Mouse (Mus musculus): Measurements from ENCODE around the gene Rprd1b. TPM values are rescaled to one million over a fixed set of nuclear protein-coding genes. Genes with fewer than 3 reads are reported as not detected.

The Rprd1b gene
- polyA plus RNA-seq, 1 experiment from 2014 or later, result 40.7 TPM

DNA sequence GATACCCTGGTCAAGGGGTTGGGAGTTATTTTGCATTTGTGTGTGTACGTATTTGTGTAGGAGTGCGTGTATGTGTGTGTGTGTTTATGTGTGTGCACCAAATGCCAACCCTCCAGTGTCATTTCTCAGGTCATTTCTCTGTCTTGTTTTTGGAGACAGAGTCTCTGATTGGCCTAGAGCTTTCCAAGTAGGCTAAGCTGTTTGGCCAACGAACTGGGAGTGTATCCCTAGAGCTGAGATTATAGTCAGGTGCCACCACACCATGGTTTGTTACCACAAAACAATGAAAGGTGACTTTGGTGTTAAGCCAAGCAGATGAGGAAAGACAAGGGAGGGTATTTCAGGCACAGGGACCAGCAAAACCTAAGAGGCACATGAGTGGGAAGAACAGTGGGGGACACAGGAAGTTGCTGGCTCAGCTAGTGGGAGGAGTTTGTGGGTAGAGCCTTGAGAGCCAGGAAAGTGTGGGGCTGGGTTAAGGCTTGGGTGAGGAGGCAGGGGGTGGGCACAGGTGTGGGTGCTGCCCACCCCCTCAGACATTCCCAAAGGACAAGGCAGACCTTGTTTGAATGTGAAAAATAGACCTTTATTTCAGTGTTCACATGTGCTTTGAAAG is 87.6 kb downstream of the Rprd1b start:
- H3K27me3 ChIP-seq (replicated peaks), result no peaks in the 10 kb centered on the region
- H3K27ac ChIP-seq, result 0 out of 2 replicates have a peak overlapping the region, but pooled peaks have one; percentile 9
- whole genome bisulfite sequencing, result 90% methylated on average over 3 of the region's 3 CpGs
- H3K36me3 ChIP-seq, result peaks cover 16% of the 10 kb centered on the region
- H3K4me3 ChIP-seq (replicated peaks), result no peak overlapping the region
- no peaks in the 10 kb centered on the region for H3K9me3 ChIP-seq
- H3K4me2 ChIP-seq (replicated peaks), result no peak overlapping the region
- H3K9ac ChIP-seq, result no peak overlapping the region
- peaks cover 29% of the 10 kb centered on the region for H3K4me1 ChIP-seq (replicated peaks)
- no peak for ATAC-seq

GRCm38 (mm10) chr2:158116653-158117052 is 88.4 kb downstream of the Rprd1b start:
- Histone ChIP-seq H3K9ac (no peak overlapping the region), H3K4me3 (replicated peaks) (no peak overlapping the region), H3K36me3 (peaks cover 16% of the 10 kb centered on the region), H3K9me3 (no peaks in the 10 kb centered on the region), H3K27ac (0 out of 2 replicates have a peak overlapping the region, but pooled peaks have one; percentile 9), H3K27me3 (replicated peaks) (no peaks in the 10 kb centered on the region), H3K4me1 (replicated peaks) (peaks cover 32% of the 10 kb centered on the region), H3K4me2 (replicated peaks) (no peak overlapping the region)
- no peak for ATAC-seq
- 34% methylated on average over 6 of the region's 6 CpGs for WGBS

DNA sequence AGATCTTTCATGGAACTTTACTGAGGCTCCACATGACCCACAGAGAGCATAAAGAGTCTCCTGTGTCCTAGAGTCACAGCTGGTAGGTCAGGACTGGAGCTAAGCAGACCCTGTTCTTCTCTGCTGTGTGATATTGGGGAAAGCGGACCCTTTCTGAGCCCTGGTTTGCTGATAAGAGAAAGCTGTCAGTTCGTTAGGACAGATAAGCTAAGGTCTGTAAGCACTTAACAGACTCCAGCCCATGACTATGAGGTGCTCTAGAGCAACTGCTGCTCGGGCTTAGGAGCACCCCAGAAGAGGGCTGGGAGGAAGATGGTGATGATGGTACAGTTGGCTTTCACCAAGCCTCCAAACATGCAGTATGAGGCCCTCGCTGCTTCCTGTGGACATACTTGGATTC is 90.8 kb downstream of the Rprd1b start:
- Histone ChIP-seq H3K27me3 (replicated peaks) (no peaks in the 10 kb centered on the region), H3K4me1 (replicated peaks) (peaks cover 36% of the 10 kb centered on the region), H3K4me3 (replicated peaks) (no peak overlapping the region), H3K27ac (no peak overlapping the region), H3K36me3 (peaks cover 22% of the 10 kb centered on the region), H3K9ac (no peak overlapping the region), H3K9me3 (no peaks in the 10 kb centered on the region), H3K4me2 (replicated peaks) (no peak overlapping the region)
- WGBS, result 77% methylated on average over 4 of the region's 4 CpGs
- ATAC-seq, result no peak

- Histone ChIP-seq H3K9me3 (no peaks in the 10 kb centered on the region), H3K4me2 (replicated peaks) (no peak overlapping the region), H3K27ac (no peak overlapping the region), H3K4me3 (replicated peaks) (no peak overlapping the region), H3K27me3 (replicated peaks) (no peaks in the 10 kb centered on the region), H3K36me3 (peaks cover 24% of the 10 kb centered on the region), H3K9ac (no peak overlapping the region), H3K4me1 (replicated peaks) (peaks cover 27% of the 10 kb centered on the region)
- WGBS, result 86% methylated on average over 8 of the region's 8 CpGs
- no peak for ATAC-seq
These were observed 91.9 kb downstream of the Rprd1b start for GRCm38 (mm10) chr2:158120211-158120610.

DNA sequence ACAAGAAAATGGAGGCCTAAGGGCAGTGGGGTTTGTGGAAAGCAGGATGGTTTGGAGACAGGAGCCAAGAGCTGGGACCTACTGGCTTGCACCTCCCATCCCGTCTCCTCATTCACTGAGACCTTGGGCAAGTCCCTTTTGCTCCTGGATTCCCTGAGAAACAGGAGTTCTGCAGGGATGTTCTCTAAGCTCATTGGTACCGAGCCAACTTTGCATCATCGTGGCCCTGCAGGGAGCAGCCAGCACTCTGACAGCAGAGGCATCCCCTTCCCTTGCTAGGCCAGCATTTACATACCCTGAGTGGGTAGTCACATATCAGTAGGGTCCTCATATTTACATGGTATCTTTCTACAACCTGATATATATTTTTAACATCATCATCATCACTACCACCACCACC is 92.6 kb downstream of the Rprd1b start:
- Histone ChIP-seq H3K27ac (no peak overlapping the region), H3K36me3 (peaks cover 25% of the 10 kb centered on the region), H3K9me3 (no peaks in the 10 kb centered on the region), H3K4me1 (replicated peaks) (peaks cover 24% of the 10 kb centered on the region), H3K27me3 (replicated peaks) (no peaks in the 10 kb centered on the region), H3K9ac (no peak overlapping the region), H3K4me2 (replicated peaks) (no peak overlapping the region), H3K4me3 (replicated peaks) (no peak overlapping the region)
- ATAC-seq, result no peak
- 84% methylated on average over 3 of the region's 3 CpGs for WGBS

DNA sequence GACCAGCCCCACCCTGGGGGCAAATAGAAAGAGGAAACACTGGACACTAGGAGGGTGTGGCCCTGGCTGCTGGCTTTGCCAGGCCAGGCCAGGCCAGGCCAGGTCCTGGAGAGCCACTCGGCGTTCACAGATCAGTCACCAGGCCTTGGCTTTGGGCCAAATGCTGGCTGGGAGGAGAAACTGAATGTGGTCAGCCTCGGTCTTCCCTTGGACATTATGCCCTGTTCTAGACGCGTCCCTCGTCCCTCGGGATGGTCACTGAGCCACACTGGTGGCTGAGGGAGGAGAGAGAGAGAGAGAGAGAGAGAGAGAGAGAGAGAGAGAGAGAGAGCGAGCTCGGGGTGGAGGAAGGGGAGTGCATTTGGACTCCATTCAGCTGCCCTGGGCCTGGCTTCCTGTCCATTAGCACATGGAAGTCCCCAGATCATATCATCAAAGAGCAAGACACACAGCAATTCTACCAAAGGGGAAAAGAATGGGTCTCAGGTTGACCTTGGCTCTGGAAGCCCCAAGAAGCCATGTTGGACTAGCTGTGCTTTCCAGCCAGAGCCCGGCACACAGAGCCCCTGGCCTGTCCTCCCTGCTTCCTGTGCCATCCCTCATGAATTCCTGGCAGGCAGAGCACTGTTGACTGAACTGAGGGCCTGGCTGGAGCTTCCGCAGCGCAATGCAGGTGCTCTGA is 93.5 kb downstream of the Rprd1b start:
- Histone ChIP-seq H3K9me3 (no peaks in the 10 kb centered on the region), H3K27ac (no peak overlapping the region), H3K27me3 (replicated peaks) (no peaks in the 10 kb centered on the region), H3K36me3 (peaks cover 22% of the 10 kb centered on the region), H3K9ac (no peak overlapping the region; the same call in 1 of the 2 replicates), H3K4me2 (replicated peaks) (no peak overlapping the region), H3K4me1 (replicated peaks) (peaks cover 17% of the 10 kb centered on the region), H3K4me3 (replicated peaks) (no peak overlapping the region)
- peak; percentile 22; the same call in 1 of the 2 replicates for ATAC-seq
- WGBS, result 49% methylated on average over 12 of the region's 12 CpGs

GRCm38 (mm10) chr2:158122814-158123213 is 94.5 kb downstream of the Rprd1b start:
- no peak; the same call in 1 of the 2 replicates for ATAC-seq
- no peaks in the 10 kb centered on the region for H3K27me3 ChIP-seq (replicated peaks)
- H3K4me2 ChIP-seq (replicated peaks), result no peak overlapping the region
- H3K27ac ChIP-seq, result no peak overlapping the region
- 61% methylated on average over 6 of the region's 6 CpGs for WGBS
- H3K9me3 ChIP-seq, result no peaks in the 10 kb centered on the region
- peaks cover 17% of the 10 kb centered on the region for H3K4me1 ChIP-seq (replicated peaks)
- peaks cover 22% of the 10 kb centered on the region for H3K36me3 ChIP-seq
- no peak overlapping the region for H3K4me3 ChIP-seq (replicated peaks)
- no peak overlapping the region for H3K9ac ChIP-seq

DNA sequence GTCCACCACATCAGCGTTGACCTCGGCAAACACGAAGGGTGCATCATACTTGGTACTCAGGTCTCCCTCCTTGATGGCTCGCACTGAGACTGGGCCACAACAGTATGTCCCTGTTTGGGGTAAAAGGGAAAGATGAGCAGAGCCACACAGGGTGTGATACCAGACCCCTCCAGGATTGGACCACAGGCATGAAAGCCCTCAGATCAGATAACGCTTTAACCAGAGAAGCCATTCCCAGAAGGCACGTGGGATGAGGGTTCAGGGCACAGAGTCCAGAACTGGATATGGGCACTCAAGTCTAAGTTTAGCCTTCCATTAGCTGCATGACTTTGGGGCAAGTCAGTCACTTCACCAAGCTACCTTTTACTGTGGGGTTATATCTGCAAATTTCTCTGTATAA is 98.9 kb downstream of the Rprd1b start:
- no peak overlapping the region for H3K9ac ChIP-seq
- no peak for ATAC-seq

GRCm38 (mm10) chr2:158127872-158128271 is 99.6 kb downstream of the Rprd1b start:
- no peak for ATAC-seq
- H3K27me3 ChIP-seq (replicated peaks), result no peaks in the 10 kb centered on the region
- H3K4me2 ChIP-seq (replicated peaks), result no peak overlapping the region
- no peak overlapping the region for H3K4me3 ChIP-seq (replicated peaks)
- H3K9me3 ChIP-seq, result no peaks in the 10 kb centered on the region
- peaks cover 13% of the 10 kb centered on the region; the same call in 1 of the 2 replicates for H3K4me1 ChIP-seq (replicated peaks)
- no peak overlapping the region for H3K27ac ChIP-seq
- 89% methylated on average over 7 of the region's 7 CpGs for WGBS
- peaks cover 18% of the 10 kb centered on the region for H3K36me3 ChIP-seq
- H3K9ac ChIP-seq, result no peak overlapping the region

More for the DNA sequence above, 98.9 kb downstream of the Rprd1b start:
- Histone ChIP-seq H3K4me2 (replicated peaks) (no peak overlapping the region), H3K4me3 (replicated peaks) (no peak overlapping the region), H3K36me3 (peaks cover 20% of the 10 kb centered on the region), H3K27me3 (replicated peaks) (no peaks in the 10 kb centered on the region), H3K27ac (no peak overlapping the region), H3K9me3 (no peaks in the 10 kb centered on the region), H3K4me1 (replicated peaks) (peaks cover 19% of the 10 kb centered on the region)
- WGBS, result 86% methylated on average over 6 of the region's 6 CpGs

DNA sequence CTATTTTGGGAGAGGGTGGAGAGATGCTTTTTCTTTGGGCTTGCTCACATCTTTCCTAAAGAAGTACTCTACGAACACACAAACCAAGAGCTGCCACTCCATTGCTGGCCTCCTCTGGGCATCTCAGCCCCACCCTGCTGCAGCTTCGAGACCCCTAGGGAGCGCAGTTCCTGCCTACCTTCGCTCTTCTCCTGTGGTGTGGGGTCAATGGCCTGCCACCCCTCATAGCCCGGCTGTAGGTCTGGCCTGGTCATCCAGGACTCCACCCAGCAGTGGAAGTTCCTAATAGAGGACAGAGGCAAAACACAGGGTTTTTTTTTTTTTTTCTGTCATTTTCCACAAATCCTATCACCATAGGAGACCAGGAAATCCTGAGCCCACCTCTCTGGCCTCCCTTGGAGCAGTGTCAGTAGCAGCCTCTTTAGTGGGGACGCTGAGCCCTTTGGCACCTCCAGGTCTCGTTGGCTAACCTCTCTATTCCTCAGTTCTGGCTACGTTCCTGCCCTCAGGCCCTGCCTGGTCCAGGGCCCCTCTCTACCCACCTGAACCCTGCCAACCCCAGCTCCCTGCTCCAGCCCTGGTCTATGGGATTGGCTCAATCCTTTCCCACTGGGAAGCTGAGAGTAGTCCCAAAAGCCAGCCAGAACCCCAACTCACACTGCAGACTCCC is 100.3 kb downstream of the Rprd1b start:
- peaks cover 11% of the 10 kb centered on the region; the same call in 1 of the 2 replicates for H3K4me1 ChIP-seq (replicated peaks)
- 0 out of 2 replicates have a peak, but pooled peaks cover 14% of the 10 kb centered on the region for H3K36me3 ChIP-seq
- H3K9me3 ChIP-seq, result no peaks in the 10 kb centered on the region
- H3K27ac ChIP-seq, result no peak overlapping the region
- no peak overlapping the region for H3K4me3 ChIP-seq (replicated peaks)
- WGBS, result 89% methylated on average over 8 of the region's 8 CpGs
- no peaks in the 10 kb centered on the region for H3K27me3 ChIP-seq (replicated peaks)
- H3K9ac ChIP-seq, result no peak overlapping the region
- no peak overlapping the region for H3K4me2 ChIP-seq (replicated peaks)
- ATAC-seq, result no peak

GRCm38 (mm10) chr2:158129291-158130002 is 101.2 kb downstream of the Rprd1b start:
- Histone ChIP-seq H3K9me3 (no peaks in the 10 kb centered on the region), H3K4me2 (replicated peaks) (no peak overlapping the region), H3K9ac (no peak overlapping the region), H3K36me3 (peaks cover 20% of the 10 kb centered on the region; the same call in 1 of the 2 replicates), H3K4me3 (replicated peaks) (no peak overlapping the region), H3K4me1 (replicated peaks) (peaks cover 11% of the 10 kb centered on the region; the same call in 1 of the 2 replicates), H3K27ac (no peak overlapping the region), H3K27me3 (replicated peaks) (no peaks in the 10 kb centered on the region)
- WGBS, result 80% methylated on average over 16 of the region's 16 CpGs
- ATAC-seq, result 0 out of 2 replicates have a peak, but pooled peaks have one; percentile 11

Measured in intestine, embryonic 15.5 days (tissue).